Mouse (Mus musculus): Measurements from ENCODE around the gene Slc38a2.

DNA sequence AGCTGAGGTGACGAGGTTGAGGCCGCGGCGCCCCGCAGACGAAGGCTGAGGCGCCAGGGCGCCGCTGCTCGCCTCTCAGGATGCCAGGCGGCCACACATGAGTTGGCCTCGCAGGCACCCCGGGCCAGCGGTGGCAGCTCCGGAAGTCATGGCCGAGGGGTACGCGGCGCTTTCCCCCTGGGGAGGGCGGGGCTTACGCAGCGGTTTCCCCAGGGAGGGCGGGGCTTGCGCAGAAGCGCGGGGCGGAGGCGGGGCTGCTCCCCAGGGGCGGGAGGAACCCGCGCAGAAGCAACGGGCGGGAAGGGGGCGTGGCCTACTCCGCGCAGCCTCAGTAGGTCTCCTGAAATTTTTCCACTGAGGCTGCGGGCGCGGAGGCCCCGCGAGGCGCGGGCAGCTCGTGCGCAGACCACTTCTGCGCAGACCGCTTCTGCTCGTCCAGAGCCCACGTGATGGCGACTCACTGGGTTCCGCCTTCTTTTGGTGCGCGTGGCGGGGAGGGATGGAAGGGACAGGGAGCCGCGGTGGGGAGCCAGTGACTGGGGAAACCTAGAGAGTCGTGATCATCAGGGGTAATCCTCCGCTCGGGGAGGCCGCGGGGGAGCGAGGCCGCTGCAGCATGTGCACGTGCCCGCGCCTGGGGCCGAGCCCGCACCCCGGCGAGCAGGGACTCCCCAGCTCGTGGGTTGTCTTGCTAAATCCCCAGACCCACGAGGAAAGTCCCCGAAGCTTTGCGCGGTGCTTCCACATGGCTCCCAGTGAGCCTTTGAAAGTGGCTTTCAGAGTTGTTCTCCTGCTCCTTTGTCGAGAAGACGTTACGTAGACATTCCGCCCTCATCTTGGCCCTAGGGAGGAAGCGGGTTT, 10.2 kb upstream of the Slc38a2 start:
- TF ChIP-seq CTCF (conservative IDR thresholded peaks at IDR 0.05; ENCODE audit: low read length) (no peak), NANOG (IDR thresholded peaks at IDR 0.05; ENCODE audit: borderline replicate concordance, low read length) (no peak), POU5F1 (IDR thresholded peaks at IDR 0.05; ENCODE audit: borderline replicate concordance, low read length) (no peak)
